Mouse (Mus musculus): ENCODE measurements around the gene Aaas. TPM values are rescaled to one million over a fixed set of nuclear protein-coding genes. Genes with fewer than 3 reads are reported as not detected.

Aaas gene
- 43.6 TPM for total RNA-seq (2023)

DNA sequence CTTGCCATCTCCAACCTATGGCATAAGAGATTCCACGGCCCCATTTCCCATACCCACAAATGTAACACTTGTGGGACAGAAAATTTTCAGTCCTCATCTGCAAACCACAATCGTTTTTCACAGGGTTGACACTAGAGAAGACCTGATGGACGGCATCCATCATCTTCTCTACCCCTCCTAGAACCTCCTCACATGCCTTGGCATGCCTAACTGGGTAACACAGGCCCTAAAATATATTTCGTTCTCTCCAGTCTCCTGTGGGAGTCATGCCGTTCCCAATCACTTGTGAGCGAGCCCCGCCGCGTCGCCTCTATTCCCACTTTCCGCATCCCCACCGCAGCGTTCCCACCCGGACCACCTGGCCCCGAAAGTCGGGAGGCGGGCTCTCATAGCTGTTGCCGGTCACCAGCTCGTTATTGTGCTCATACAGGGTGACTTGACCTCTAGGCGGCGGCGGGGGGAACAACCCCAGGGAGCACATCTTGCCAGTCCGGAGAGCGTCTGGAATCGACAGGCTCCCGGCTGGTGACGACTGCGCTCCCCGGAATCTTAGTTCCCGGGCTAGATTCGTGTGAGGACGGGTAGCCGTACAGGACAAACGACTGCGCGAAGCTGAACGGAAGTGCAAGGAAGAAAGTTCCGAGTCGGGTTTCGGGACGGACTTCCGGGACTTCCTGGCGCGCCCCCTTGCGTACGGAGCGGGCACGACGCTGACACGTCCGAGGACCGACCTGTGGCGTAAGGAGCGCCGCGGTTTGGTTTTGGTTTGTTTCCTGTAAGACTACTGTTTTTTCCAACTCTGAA lies at the start of gene Aaas:
Aaas (minus strand) TSS at position 634 of the 804 bp plus-strand sequence.

DNA sequence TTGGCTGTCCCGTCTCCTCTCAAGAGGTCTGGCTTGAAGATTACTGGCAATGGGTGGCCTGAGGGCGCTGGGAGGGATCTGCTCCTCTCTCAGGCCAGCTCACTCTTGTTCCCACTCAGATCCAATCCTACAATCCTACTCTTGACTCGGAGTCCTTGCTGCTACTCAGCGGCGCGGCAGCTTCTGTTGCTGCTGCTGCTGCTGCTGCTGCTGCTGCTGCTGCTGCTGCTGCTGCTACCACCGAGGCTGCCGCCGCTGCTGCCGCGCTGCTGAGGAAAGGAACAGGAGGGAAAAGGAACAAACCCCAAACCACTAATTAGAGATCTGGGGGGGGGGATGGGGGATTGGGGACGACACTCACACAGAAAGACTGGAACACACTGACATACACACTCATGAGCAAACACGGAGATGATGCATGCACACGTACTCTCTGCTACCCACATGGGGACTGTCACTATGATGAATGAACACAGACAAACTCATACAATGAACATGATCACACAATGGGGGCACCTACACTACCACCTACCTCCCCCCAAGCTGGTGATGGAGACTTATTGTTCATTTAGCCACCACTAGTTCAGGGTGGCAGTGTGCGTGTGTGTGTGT lies 16.3 kb upstream of the Aaas start, which contains the start of gene Sp7:
Sp7 (minus strand) TSS at position 450 of the 612 bp plus-strand sequence.

DNA sequence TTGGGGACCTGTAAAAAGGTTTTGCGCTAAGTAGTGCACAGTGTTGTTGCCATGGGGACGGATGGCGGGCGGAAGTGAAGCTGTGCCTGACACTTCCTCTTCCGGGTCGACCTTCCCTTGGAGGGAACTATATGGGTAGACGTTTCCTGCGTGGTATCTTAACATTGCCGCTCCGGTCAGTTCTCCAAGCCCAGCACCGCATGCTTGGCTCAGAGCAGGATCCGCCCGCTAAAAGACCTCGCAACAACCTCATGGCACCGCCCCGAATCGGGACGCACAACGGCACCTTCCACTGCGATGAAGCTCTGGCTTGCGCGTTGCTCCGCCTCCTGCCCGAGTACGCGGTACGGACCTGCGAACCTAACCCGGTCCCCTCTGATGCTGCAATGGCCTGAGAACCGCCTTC lies 19.0 kb downstream of the Aaas start, which contains the start of gene Myg1:
Myg1 (plus strand) TSS at position 100 of the 406 bp plus-strand sequence.

DNA sequence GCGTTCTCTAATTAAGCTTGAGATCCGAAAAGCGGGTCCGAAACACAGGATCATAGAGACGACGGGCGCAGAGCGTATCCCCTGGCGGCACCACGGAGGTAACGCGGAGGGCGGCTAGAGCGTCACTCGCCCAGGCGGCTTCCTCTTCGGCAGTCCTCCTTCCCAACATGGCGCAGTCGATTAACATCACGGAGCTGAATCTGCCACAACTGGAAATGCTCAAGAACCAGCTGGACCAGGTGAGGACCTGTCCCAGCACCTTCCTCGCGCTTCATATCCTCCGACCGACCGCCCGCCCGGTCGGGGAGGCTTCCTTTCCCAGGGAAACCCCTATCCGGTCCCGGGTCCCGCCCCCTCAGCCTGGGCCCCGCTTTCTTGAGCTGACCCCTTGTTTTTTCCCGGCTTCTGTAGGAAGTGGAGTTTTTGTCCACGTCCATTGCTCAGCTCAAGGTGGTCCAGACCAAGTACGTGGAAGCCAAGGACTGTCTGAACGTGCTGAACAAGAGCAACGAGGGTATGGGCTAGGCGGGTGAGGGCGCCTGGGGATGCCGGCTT lies 24.5 kb downstream of the Aaas start, which contains the start of gene Pfdn5:
Pfdn5 (plus strand) TSS at position 95 of the 555 bp plus-strand sequence.

DNA sequence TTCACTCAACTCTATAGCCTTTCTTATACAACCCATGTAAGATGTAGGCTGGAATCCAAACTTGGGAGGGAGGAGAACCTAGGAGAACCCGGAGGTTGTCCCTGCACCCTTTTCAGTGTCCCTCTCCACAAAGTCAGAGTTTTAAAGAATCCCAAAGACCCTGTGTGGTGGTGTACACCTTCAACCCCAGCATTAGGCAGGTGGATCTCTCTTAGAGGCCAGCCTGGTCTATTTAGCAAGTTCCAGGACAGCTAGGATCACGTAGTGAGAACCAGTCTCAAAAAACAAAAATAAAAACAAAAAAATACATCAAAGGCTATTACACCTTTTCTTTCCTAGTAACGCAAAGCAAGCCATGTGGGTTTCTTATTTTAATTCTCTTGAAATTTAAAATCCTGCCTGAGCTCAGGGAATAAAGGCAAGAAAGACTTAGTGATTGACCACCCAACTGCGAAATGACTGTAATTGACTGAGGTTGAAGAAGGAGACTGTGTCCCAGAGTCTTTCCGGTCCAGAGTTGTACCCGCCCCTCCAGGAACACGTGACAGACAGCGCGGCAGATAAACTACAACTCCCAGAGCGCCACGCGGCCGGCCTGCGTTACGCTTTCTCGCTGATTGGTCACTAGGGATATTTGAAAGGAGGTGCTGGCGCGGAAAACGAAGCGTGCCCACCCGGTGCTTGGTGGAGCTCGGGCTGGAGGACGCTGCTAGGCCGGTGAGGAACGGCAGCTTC lies 54.8 kb downstream of the Aaas start, which contains the start of gene Espl1:
Espl1 (plus strand) TSS at position 634 of the 735 bp plus-strand sequence.

Other genes starting within 250 kb of the Aaas start
- 36.0 TPM for gene Spryd3, start 214.5 kb downstream of the Aaas start, total RNA-seq (2023)
- not detected for gene Igfbp6, start 206.4 kb downstream of the Aaas start, total RNA-seq (2023)
- 1.1 TPM for gene Soat2, start 200.2 kb downstream of the Aaas start, total RNA-seq (2023)
- gene Zfp740, start 147.5 kb downstream of the Aaas start, total RNA-seq (2023) = 130 TPM
- gene Csad, start 146.0 kb downstream of the Aaas start, total RNA-seq (2023) = 14.5 TPM
- gene Itgb7, start 118.8 kb downstream of the Aaas start, total RNA-seq (2023) = 572 TPM
- 20.6 TPM for gene Rarg, start 93.3 kb downstream of the Aaas start, total RNA-seq (2023)
- not detected for gene Gm9918, start 80.2 kb downstream of the Aaas start, total RNA-seq (2023)
- gene Mfsd5, start 71.3 kb downstream of the Aaas start, total RNA-seq (2023) = 28.3 TPM
- 3.8 TPM for gene Espl1, start 54.5 kb downstream of the Aaas start, total RNA-seq (2023)
- 483 TPM for gene Pfdn5, start 24.7 kb downstream of the Aaas start, total RNA-seq (2023)
- 52.7 TPM for gene Myg1, start 19.1 kb downstream of the Aaas start, total RNA-seq (2023)
- not detected for gene Sp7, start 16.4 kb upstream of the Aaas start, total RNA-seq (2023)
- gene Sp1, start 55.4 kb upstream of the Aaas start, total RNA-seq (2023) = 134 TPM
- 0.70 TPM for gene Amhr2, start 94.6 kb upstream of the Aaas start, total RNA-seq (2023)
- 54.2 TPM for gene Prr13, start 108.3 kb upstream of the Aaas start, total RNA-seq (2023)
- 785 TPM for gene Pcbp2, start 119.8 kb upstream of the Aaas start, total RNA-seq (2023)
- 43.5 TPM for gene Gm10337, start 153.0 kb upstream of the Aaas start, total RNA-seq (2023)
- 3.7 TPM for gene Map3k12, start 166.3 kb upstream of the Aaas start, total RNA-seq (2023)
- gene Tarbp2, start 167.4 kb upstream of the Aaas start, total RNA-seq (2023) = 55.4 TPM
- gene Npff, start 174.2 kb upstream of the Aaas start, total RNA-seq (2023) = 24.7 TPM